Mouse (Mus musculus) neural tube, embryonic 13.5 days (tissue): Measurements from ENCODE around the gene Fam187b. TPM values are rescaled to one million over a fixed set of nuclear protein-coding genes. Genes with fewer than 3 reads are reported as not detected.

Experiments used
- ATAC-seq: fragments of 200-750 bp; cut with Nextera tagmentation; 2 replicates; pipeline ENCODE4 v1.8.0; 2017; ENCODE audit warnings: low read depth, mild to moderate bottlenecking, moderate TSS enrichment, moderate library complexity
- H3K27ac ChIP-seq: fragments of 300-500 bp; sonication (generic); replicated peaks from 2 replicates; pipeline ENCODE4 v1.5.1; 2015; ENCODE audit warnings: moderate library complexity, mild to moderate bottlenecking, inconsistent platforms
- H3K27me3 ChIP-seq: fragments of 300-500 bp; sonication (generic); 2 replicates; pipeline ENCODE4 v1.6.1; 2015; ENCODE audit warnings: mild to moderate bottlenecking, inconsistent platforms
- H3K36me3 ChIP-seq: fragments of 300-500 bp; sonication (generic); 2 replicates; pipeline ENCODE4 v1.6.1; 2015; ENCODE audit warnings: mild to moderate bottlenecking, inconsistent platforms
- H3K4me1 ChIP-seq: fragments of 300-500 bp; sonication (generic); replicated peaks from 2 replicates; pipeline ENCODE4 v1.6.1; 2015; ENCODE audit warnings: inconsistent platforms
- H3K4me2 ChIP-seq: fragments of 300-500 bp; sonication (generic); 2 replicates; pipeline ENCODE4 v1.6.1; 2015; ENCODE audit warnings: inconsistent platforms, mild to moderate bottlenecking, moderate library complexity
- H3K4me3 ChIP-seq: fragments of 300-500 bp; sonication (generic); 2 replicates; pipeline ENCODE4 v1.5.1; 2015; ENCODE audit warnings: mild to moderate bottlenecking, inconsistent platforms
- H3K9ac ChIP-seq: fragments of 300-500 bp; sonication (generic); 2 replicates; pipeline ENCODE4 v1.6.1; 2015; ENCODE audit warnings: moderate library complexity, mild to moderate bottlenecking, inconsistent platforms
- H3K9me3 ChIP-seq: fragments of 300-500 bp; sonication (generic); 2 replicates; pipeline ENCODE4 v1.6.1; 2016; ENCODE audit warnings: inconsistent platforms
- WGBS: fragments of 180-500 bp; shearing (Covaris S2); methylation state at CpG from one replicate; pipeline ENCODE4 v1.1.7; 2015; 5-methylcytosine and 5-hydroxymethylcytosine counted together
- polyA plus RNA-seq: library from polyadenylated mRNA; unstranded; fragments of >200 nt; fragmentation: Nextera tagmentation; extraction: Ambion mirVana; gene quantifications from 2 replicates; pipeline ENCODE4 v1.2.1, GENCODE M21; 2015

Gene Fam187b
- polyA plus RNA-seq, 1 experiment from 2014 or later, result 0.53 TPM

GRCm38 (mm10) chr7:30952441-30953265 is 20.9 kb upstream of the Fam187b start:
- WGBS, result 92% methylated on average over 16 of the region's 16 CpGs
- Histone ChIP-seq H3K9ac (0 out of 2 replicates have a peak overlapping the region, but pooled peaks have one; percentile 22), H3K27me3 (no peaks in the 10 kb centered on the region), H3K4me1 (peaks cover 26% of the 10 kb centered on the region), H3K4me3 (no peak overlapping the region), H3K27ac (no peak overlapping the region), H3K4me2 (no peak overlapping the region), H3K36me3 (peaks cover 69% of the 10 kb centered on the region), H3K9me3 (no peaks in the 10 kb centered on the region)
- ATAC-seq, result no peak

- H3K36me3 ChIP-seq, result peaks cover 69% of the 10 kb centered on the region
- no peak overlapping the region for H3K9ac ChIP-seq
- no peak overlapping the region for H3K4me3 ChIP-seq
- no peak overlapping the region for H3K4me2 ChIP-seq
- no peaks in the 10 kb centered on the region for H3K27me3 ChIP-seq
- no peak overlapping the region for H3K27ac ChIP-seq
- 91% methylated on average over 6 of the region's 6 CpGs for WGBS
- no peak for ATAC-seq
- peaks cover 34% of the 10 kb centered on the region for H3K4me1 ChIP-seq
- H3K9me3 ChIP-seq, result no peaks in the 10 kb centered on the region
Observed at GRCm38 (mm10) chr7:30953459-30953858, 20.1 kb upstream of the Fam187b start.

GRCm38 (mm10) chr7:30954036-30954435 is 19.6 kb upstream of the Fam187b start:
- no peak overlapping the region for H3K9ac ChIP-seq
- H3K27me3 ChIP-seq, result no peaks in the 10 kb centered on the region
- no peak overlapping the region for H3K4me3 ChIP-seq
- no peaks in the 10 kb centered on the region for H3K9me3 ChIP-seq
- H3K4me2 ChIP-seq, result no peak overlapping the region
- ATAC-seq, result no peak
- no peak overlapping the region for H3K27ac ChIP-seq
- H3K4me1 ChIP-seq, result peaks cover 39% of the 10 kb centered on the region
- H3K36me3 ChIP-seq, result peaks cover 70% of the 10 kb centered on the region
- WGBS, result 89% methylated on average over 3 of the region's 3 CpGs

GRCm38 (mm10) chr7:30954971-30955520 is 18.5 kb upstream of the Fam187b start:
- H3K9ac ChIP-seq, result peak overlapping the region; percentile 100
- H3K4me1 ChIP-seq, result peaks cover 47% of the 10 kb centered on the region
- H3K27me3 ChIP-seq, result no peaks in the 10 kb centered on the region
- ATAC-seq, result no peak
- no peak overlapping the region for H3K27ac ChIP-seq
- no peaks in the 10 kb centered on the region for H3K9me3 ChIP-seq
- H3K4me3 ChIP-seq, result peak overlapping the region; percentile 94
- H3K36me3 ChIP-seq, result peaks cover 66% of the 10 kb centered on the region
- 75% methylated on average over 12 of the region's 12 CpGs for WGBS
- H3K4me2 ChIP-seq, result peak overlapping the region; percentile 94

GRCm38 (mm10) chr7:30955584-30956356 is 17.8 kb upstream of the Fam187b start:
- under 1% methylated on average over 58 of the region's 64 CpGs for WGBS
- peak overlapping the region; percentile 100 for H3K9ac ChIP-seq
- peaks cover 59% of the 10 kb centered on the region for H3K36me3 ChIP-seq
- H3K27ac ChIP-seq, result peak overlapping the region; percentile 99
- no peaks in the 10 kb centered on the region for H3K27me3 ChIP-seq
- peaks cover 47% of the 10 kb centered on the region for H3K4me1 ChIP-seq
- peak; percentile 73 for ATAC-seq
- H3K9me3 ChIP-seq, result no peaks in the 10 kb centered on the region
- H3K4me3 ChIP-seq, result peak overlapping the region; percentile 94
- H3K4me2 ChIP-seq, result peak overlapping the region; percentile 94

- H3K36me3 ChIP-seq, result peaks cover 53% of the 10 kb centered on the region
Observed at GRCm38 (mm10) chr7:30956357-30956751, 17.2 kb upstream of the Fam187b start.

GRCm38 (mm10) chr7:30956756-30957366 is 16.7 kb upstream of the Fam187b start, which contains the start of gene Usf2:
Usf2 (minus strand) TSS chr7:30956803.
- Histone ChIP-seq H3K4me1 (peaks cover 47% of the 10 kb centered on the region), H3K27ac (peak within 1 kb of the TSS; percentile 99), H3K4me2 (peak within 1 kb of the TSS; percentile 94), H3K36me3 (peaks cover 48% of the 10 kb centered on the region), H3K9ac (peak within 1 kb of the TSS; percentile 100), H3K9me3 (no peaks in the 10 kb centered on the region), H3K27me3 (no peaks in the 10 kb centered on the region), H3K4me3 (peak within 1 kb of the TSS; percentile 94)
- WGBS, result under 1% methylated on average over 44 of the region's 82 CpGs
- ATAC-seq, result peak; percentile 44

More at GRCm38 (mm10) chr7:30956357-30956751, 17.2 kb upstream of the Fam187b start:
- Histone ChIP-seq H3K4me1 (peaks cover 47% of the 10 kb centered on the region), H3K4me2 (peak overlapping the region; percentile 94), H3K4me3 (peak overlapping the region; percentile 94), H3K9me3 (no peaks in the 10 kb centered on the region), H3K9ac (peak overlapping the region; percentile 100), H3K27me3 (no peaks in the 10 kb centered on the region), H3K27ac (peak overlapping the region; percentile 99)
- 1% methylated on average over 32 of the region's 49 CpGs for WGBS
- ATAC-seq, result peak; percentile 58

- under 1% methylated on average over 43 of the region's 43 CpGs for WGBS
- H3K27ac ChIP-seq, result peak overlapping the region; percentile 99
Observed at GRCm38 (mm10) chr7:30957367-30957783, 16.2 kb upstream of the Fam187b start.

GRCm38 (mm10) chr7:30958109-30958865 is 15.3 kb upstream of the Fam187b start:
- H3K27me3 ChIP-seq, result no peaks in the 10 kb centered on the region
- H3K9ac ChIP-seq, result peak overlapping the region; percentile 100
- peak overlapping the region; percentile 99 for H3K27ac ChIP-seq
- 70% methylated on average over 28 of the region's 28 CpGs for WGBS
- peaks cover 34% of the 10 kb centered on the region for H3K36me3 ChIP-seq
- H3K9me3 ChIP-seq, result no peaks in the 10 kb centered on the region
- H3K4me2 ChIP-seq, result peak overlapping the region; percentile 94
- no peak for ATAC-seq
- peaks cover 36% of the 10 kb centered on the region for H3K4me1 ChIP-seq
- H3K4me3 ChIP-seq, result peak overlapping the region; percentile 94

More at GRCm38 (mm10) chr7:30957367-30957783, 16.2 kb upstream of the Fam187b start:
- peak; percentile 54 for ATAC-seq
- Histone ChIP-seq H3K4me2 (peak overlapping the region; percentile 94), H3K27me3 (no peaks in the 10 kb centered on the region), H3K4me1 (peaks cover 42% of the 10 kb centered on the region), H3K9ac (peak overlapping the region; percentile 100), H3K4me3 (peak overlapping the region; percentile 94), H3K36me3 (peaks cover 43% of the 10 kb centered on the region), H3K9me3 (no peaks in the 10 kb centered on the region)

GRCm38 (mm10) chr7:30958866-30959487 is 14.6 kb upstream of the Fam187b start:
- peaks cover 34% of the 10 kb centered on the region for H3K4me1 ChIP-seq
- no peaks in the 10 kb centered on the region for H3K27me3 ChIP-seq
- 95% methylated on average over 9 of the region's 9 CpGs for WGBS
- peak overlapping the region; percentile 94 for H3K4me2 ChIP-seq
- ATAC-seq, result no peak
- H3K4me3 ChIP-seq, result no peak overlapping the region
- peaks cover 27% of the 10 kb centered on the region for H3K36me3 ChIP-seq
- no peak overlapping the region for H3K9ac ChIP-seq
- no peaks in the 10 kb centered on the region for H3K9me3 ChIP-seq
- H3K27ac ChIP-seq, result no peak overlapping the region
